Mouse (Mus musculus): ENCODE measurements around the gene Ube2cbp.

Gene Ube2cbp

GRCm38 (mm10) chr9:86464151-86465105 lies at the start of gene Ube2cbp:
Ube2cbp (minus strand) TSS chr9:86464950.
- in situ Hi-C loops (cut with MboI, MseI), result loop anchor here (10.0 kb wide), 1 partner anchor 620 kb away; the partner anchor contains the start of gene Tpbg

GRCm38 (mm10) chr9:86514390-86514789 lies 49.6 kb upstream of the Ube2cbp start:
- in situ Hi-C loops (cut with MboI, MseI), result no loop called here

GRCm38 (mm10) chr9:86513733-86514132 lies 49.0 kb upstream of the Ube2cbp start:
- in situ Hi-C loops (cut with MboI, MseI), result no loop called here

GRCm38 (mm10) chr9:86507437-86507836 lies 42.7 kb upstream of the Ube2cbp start:
- in situ Hi-C loops (cut with MboI, MseI), result no loop called here

- in situ Hi-C loops (cut with MboI, MseI), result no loop called here
Observed at GRCm38 (mm10) chr9:86499083-86499482, 34.3 kb upstream of the Ube2cbp start.

- in situ Hi-C loops (cut with MboI, MseI), result no loop called here
Observed at GRCm38 (mm10) chr9:86496261-86496660, 31.5 kb upstream of the Ube2cbp start.

GRCm38 (mm10) chr9:86491740-86492139 lies 27.0 kb upstream of the Ube2cbp start:
- in situ Hi-C loops (cut with MboI, MseI), result no loop called here

GRCm38 (mm10) chr9:86482236-86482635 lies 17.5 kb upstream of the Ube2cbp start:
- in situ Hi-C loops (cut with MboI, MseI), result no loop called here

- in situ Hi-C loops (cut with MboI, MseI), result loop anchor here (5.0 kb wide), 1 partner anchor 84 kb away; no protein-coding TSS in a partner anchor
Observed at GRCm38 (mm10) chr9:86478414-86479093, 13.8 kb upstream of the Ube2cbp start.

GRCm38 (mm10) chr9:86476763-86477162 lies 12.0 kb upstream of the Ube2cbp start:
- in situ Hi-C loops (cut with MboI, MseI), result loop anchor here (5.0 kb wide), 1 partner anchor 86 kb away; no protein-coding TSS in a partner anchor

GRCm38 (mm10) chr9:86475956-86476355 lies 11.2 kb upstream of the Ube2cbp start:
- in situ Hi-C loops (cut with MboI, MseI), result loop anchor here (5.0 kb wide), 1 partner anchor 86 kb away; no protein-coding TSS in a partner anchor

GRCm38 (mm10) chr9:86466990-86467870 lies 2.5 kb upstream of the Ube2cbp start, which contains the start of gene Dop1a:
Dop1a (plus strand) TSS chr9:86467154.
- in situ Hi-C loops (cut with MboI, MseI), result loop anchor here (10.0 kb wide), 1 partner anchor 622 kb away; the partner anchor contains the start of gene Tpbg

- in situ Hi-C loops (cut with MboI, MseI), result no loop called here
Observed at GRCm38 (mm10) chr9:86453626-86454025, 11.1 kb downstream of the Ube2cbp start.

GRCm38 (mm10) chr9:86451617-86452016 lies 13.1 kb downstream of the Ube2cbp start:
- in situ Hi-C loops (cut with MboI, MseI), result no loop called here

GRCm38 (mm10) chr9:86451094-86451493 lies 13.7 kb downstream of the Ube2cbp start:
- in situ Hi-C loops (cut with MboI, MseI), result no loop called here

- in situ Hi-C loops (cut with MboI, MseI), result loop anchor here (5.0 to 25.0 kb wide), 2 partner anchors 312 to 667 kb away; no protein-coding TSS in a partner anchor
Observed at GRCm38 (mm10) chr9:86449581-86449980, 15.2 kb downstream of the Ube2cbp start.

GRCm38 (mm10) chr9:86447431-86447830 lies 17.3 kb downstream of the Ube2cbp start:
- in situ Hi-C loops (cut with MboI, MseI), result loop anchor here (5.0 to 25.0 kb wide), 2 partner anchors 310 to 665 kb away; no protein-coding TSS in a partner anchor

- in situ Hi-C loops (cut with MboI, MseI), result loop anchor here (5.0 to 25.0 kb wide), 2 partner anchors 310 to 665 kb away; no protein-coding TSS in a partner anchor
Observed at GRCm38 (mm10) chr9:86446847-86447246, 17.9 kb downstream of the Ube2cbp start.

GRCm38 (mm10) chr9:86442248-86442647 lies 22.5 kb downstream of the Ube2cbp start:
- in situ Hi-C loops (cut with MboI, MseI), result loop anchor here (25.0 kb wide), 1 partner anchor 305 kb away; no protein-coding TSS in a partner anchor

GRCm38 (mm10) chr9:86438337-86439009 lies 26.3 kb downstream of the Ube2cbp start:
- in situ Hi-C loops (cut with MboI, MseI), result loop anchor here (25.0 kb wide), 1 partner anchor 301 kb away; no protein-coding TSS in a partner anchor
